Mouse (Mus musculus) embryonic facial prominence, embryonic 13.5 days (tissue): ENCODE data around the gene Gm21095. TPM values are rescaled to one million over a fixed set of nuclear protein-coding genes. Genes with fewer than 3 reads are reported as not detected.
"Not testable (repeated sequence)": the region's sequence is repeated elsewhere in the genome, so short reads cannot be mapped to it uniquely, and the experiment has no call there.

Experiments
- ATAC-seq: fragments of 200-750 bp; cut with Nextera tagmentation; 2 replicates; pipeline ENCODE4 v1.8.0; 2017; ENCODE audit warnings: low read depth; ENCODE audit not compliant: insufficient number of reproducible peaks, insufficient read depth, low FRiP score, low TSS enrichment
- H3K27ac ChIP-seq: fragments of 300-500 bp; sonication (generic); 2 replicates; pipeline ENCODE4 v1.5.1; 2015; ENCODE audit warnings: moderate library complexity, mild to moderate bottlenecking, inconsistent platforms
- H3K27me3 ChIP-seq: fragments of 300-500 bp; sonication (generic); 2 replicates; pipeline ENCODE4 v1.6.1; 2015; ENCODE audit warnings: mild to moderate bottlenecking, inconsistent platforms
- H3K36me3 ChIP-seq: fragments of 300-500 bp; sonication (generic); 2 replicates; pipeline ENCODE4 v1.6.1; 2015; ENCODE audit warnings: mild to moderate bottlenecking, inconsistent platforms
- H3K4me1 ChIP-seq: fragments of 300-500 bp; sonication (generic); 2 replicates; pipeline ENCODE4 v1.6.1; 2015; ENCODE audit warnings: inconsistent platforms
- H3K4me2 ChIP-seq: fragments of 300-500 bp; sonication (generic); 2 replicates; pipeline ENCODE4 v1.6.1; 2015; ENCODE audit warnings: moderate library complexity, mild to moderate bottlenecking, inconsistent platforms
- H3K4me3 ChIP-seq: fragments of 300-500 bp; sonication (generic); 2 replicates; pipeline ENCODE4 v1.5.1; 2015; ENCODE audit warnings: mild to moderate bottlenecking, inconsistent platforms
- H3K9ac ChIP-seq: fragments of 300-500 bp; sonication (generic); 2 replicates; pipeline ENCODE4 v1.6.1; 2015; ENCODE audit warnings: mild to moderate bottlenecking, inconsistent platforms
- H3K9me3 ChIP-seq: fragments of 300-500 bp; sonication (generic); 2 replicates; pipeline ENCODE4 v1.6.1; 2016; ENCODE audit warnings: inconsistent platforms
- WGBS: fragments of 180-500 bp; shearing (Covaris S2); methylation state at CpG from one replicate; pipeline ENCODE4 v1.1.7; 2015; ENCODE audit warnings: mixed read lengths; 5-methylcytosine and 5-hydroxymethylcytosine counted together
- polyA plus RNA-seq: library from polyadenylated mRNA; unstranded; fragments of >200 nt; fragmentation: Nextera tagmentation; extraction: Ambion mirVana; gene quantifications from 2 replicates; pipeline ENCODE4 v1.2.1, GENCODE M21; 2015

Gene Gm21095
- polyA plus RNA-seq, result not detected in 2 replicates

DNA sequence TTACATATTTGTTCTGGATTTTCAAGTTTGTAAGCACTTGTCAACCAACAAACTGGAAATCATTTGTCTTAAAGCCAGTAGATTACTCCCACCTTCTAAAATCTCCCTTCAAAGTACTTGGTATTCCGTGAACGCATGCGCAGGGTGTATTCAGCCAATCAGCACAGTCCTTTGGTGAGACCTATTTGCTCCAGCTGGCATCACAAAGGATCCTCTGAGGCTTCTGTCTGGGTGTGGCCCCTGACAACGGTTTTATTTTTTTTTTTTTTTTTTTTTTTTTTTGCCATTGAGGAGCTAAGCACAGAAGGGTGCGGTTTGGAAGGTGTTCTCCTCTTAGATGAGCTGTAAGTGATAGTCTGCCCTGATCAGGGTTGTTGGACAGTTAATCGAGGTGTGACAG is at the start of gene Gm21095:
TSS of gene Gm21095 (plus strand) at position 301 of the 400 bp plus-strand sequence.
- H3K4me2 ChIP-seq, ATAC-seq, H3K9me3 ChIP-seq, H3K9ac ChIP-seq, H3K4me3 ChIP-seq, H3K36me3 ChIP-seq, H3K27ac ChIP-seq, H3K27me3 ChIP-seq, H3K4me1 ChIP-seq: not testable (repeated sequence)
- WGBS, result no CpG with 5 or more reads among the region's 6 CpGs
